Comparison of ENCODE assay signal across 8 mouse cellular contexts in genomic region chr6:146500771-146501170, GRCm38 (mm10). TPM values are rescaled to one million over a fixed set of nuclear protein-coding genes. Genes with fewer than 3 reads are reported as not detected.
DNase-seq lines count a peak whose midpoint lies in the region; ATAC-seq lines count a peak whose summit lies in the region.

No protein-coding gene starts in this region.

- DNase-seq in forebrain, embryonic 14.5 days (ENCODE audit: low spot score): no peak
- DNase-seq in forebrain, embryonic 11.5 days (ENCODE audit: low spot score): no peak
- DNase-seq in 3T3-L1 (ENCODE audit: low read depth, low spot score): peak; percentile 25
- DNase-seq in right cerebral cortex, postnatal 25 days: no peak
- no peak for DNase-seq in layer of hippocampus, adult 9-11 months
- DNase-seq in gastrocnemius, postnatal 25 days: no peak

- peaks cover 11% of the 10 kb centered on the region; the same call in 1 of the 2 replicates for H3K27me3 ChIP-seq in forebrain, embryonic 14.5 days (replicated peaks; ENCODE audit: control insufficient read depth, insufficient read depth, low read length)
- H3K27me3 ChIP-seq in forebrain, embryonic 11.5 days (ENCODE audit: control insufficient read depth, insufficient read depth, low read length): peaks cover 8% of the 10 kb centered on the region
- no peaks in the 10 kb centered on the region for H3K27me3 ChIP-seq in heart, embryonic 15.5 days
- H3K27me3 ChIP-seq in liver, embryonic 15.5 days: peaks cover 35% of the 10 kb centered on the region

- no peak overlapping the region for H3K4me3 ChIP-seq in forebrain, embryonic 14.5 days (ENCODE audit: low read depth, low read length)
- no peak overlapping the region for H3K4me3 ChIP-seq in forebrain, embryonic 11.5 days (ENCODE audit: low read depth, low read length)
- H3K4me3 ChIP-seq in heart, embryonic 15.5 days: peak overlapping the region; percentile 75
- H3K4me3 ChIP-seq in liver, embryonic 15.5 days (replicated peaks): peak overlapping the region; percentile 63; the same call in 1 of the 2 replicates

- no peaks in the 10 kb centered on the region for H3K9me3 ChIP-seq in forebrain, embryonic 14.5 days (replicated peaks; ENCODE audit: control insufficient read depth, low read length)
- H3K9me3 ChIP-seq in forebrain, embryonic 11.5 days (ENCODE audit: control insufficient read depth, low read length): no peaks in the 10 kb centered on the region
- no peaks in the 10 kb centered on the region for H3K9me3 ChIP-seq in heart, embryonic 15.5 days (replicated peaks)
- no peaks in the 10 kb centered on the region for H3K9me3 ChIP-seq in liver, embryonic 15.5 days (replicated peaks)

- no peaks in the 10 kb centered on the region for H3K36me3 ChIP-seq in forebrain, embryonic 14.5 days (ENCODE audit: control insufficient read depth, insufficient read depth, low read length)
- no peaks in the 10 kb centered on the region for H3K36me3 ChIP-seq in forebrain, embryonic 11.5 days (ENCODE audit: control insufficient read depth, insufficient read depth, low read length)
- H3K36me3 ChIP-seq in heart, embryonic 15.5 days: no peaks in the 10 kb centered on the region
- H3K36me3 ChIP-seq in liver, embryonic 15.5 days (replicated peaks): no peaks in the 10 kb centered on the region

- H3K27ac ChIP-seq in forebrain, embryonic 14.5 days (ENCODE audit: low read depth, low read length): no peak overlapping the region
- no peak overlapping the region for H3K27ac ChIP-seq in forebrain, embryonic 11.5 days (ENCODE audit: low read depth, low read length)
- peak overlapping the region; percentile 93 for H3K27ac ChIP-seq in heart, embryonic 15.5 days
- no peak overlapping the region for H3K27ac ChIP-seq in liver, embryonic 15.5 days (replicated peaks)

- no peak for ATAC-seq in forebrain, embryonic 14.5 days
- ATAC-seq in forebrain, embryonic 11.5 days (replicated peaks; ENCODE audit: low FRiP score): no peak
- no peak for ATAC-seq in heart, embryonic 15.5 days (replicated peaks; ENCODE audit: insufficient number of reproducible peaks, insufficient read depth, low FRiP score, low read depth)
- no peak for ATAC-seq in liver, embryonic 15.5 days (ENCODE audit: insufficient read depth)

- WGBS in forebrain, embryonic 14.5 days: 74% methylated on average over 5 of the region's 5 CpGs
- 74% methylated on average over 5 of the region's 5 CpGs for WGBS in forebrain, embryonic 11.5 days
- WGBS in heart, embryonic 15.5 days: 49% methylated on average over 5 of the region's 5 CpGs
- WGBS in liver, embryonic 15.5 days (ENCODE audit: insufficient replicate concordance): 39% methylated on average over 5 of the region's 5 CpGs

- no peak overlapping the region for H3K9ac ChIP-seq in forebrain, embryonic 14.5 days (ENCODE audit: low read length)
- no peak overlapping the region for H3K9ac ChIP-seq in forebrain, embryonic 11.5 days (ENCODE audit: low read length)
- peak overlapping the region; percentile 82 for H3K9ac ChIP-seq in heart, embryonic 15.5 days
- H3K9ac ChIP-seq in liver, embryonic 15.5 days: no peak overlapping the region

- H3K4me2 ChIP-seq in forebrain, embryonic 14.5 days (ENCODE audit: low read length): peak overlapping the region; percentile 98
- H3K4me2 ChIP-seq in forebrain, embryonic 11.5 days (ENCODE audit: low read depth, low read length, severe bottlenecking): no peak overlapping the region
- peak overlapping the region; percentile 95 for H3K4me2 ChIP-seq in heart, embryonic 15.5 days
- peak overlapping the region; percentile 82 for H3K4me2 ChIP-seq in liver, embryonic 15.5 days

- no peaks in the 10 kb centered on the region for H3K4me1 ChIP-seq in forebrain, embryonic 14.5 days (ENCODE audit: control insufficient read depth, insufficient read depth, low read length)
- 0 out of 2 replicates have a peak, but pooled peaks cover 2% of the 10 kb centered on the region for H3K4me1 ChIP-seq in forebrain, embryonic 11.5 days (replicated peaks; ENCODE audit: control insufficient read depth, insufficient read depth, low read length)
- H3K4me1 ChIP-seq in heart, embryonic 15.5 days (replicated peaks): peaks cover 40% of the 10 kb centered on the region
- no peaks in the 10 kb centered on the region; the same call in none of the 2 replicates for H3K4me1 ChIP-seq in liver, embryonic 15.5 days (replicated peaks)

RNA-seq across cellular contexts. Expression of gene Itpr2, which starts 1.3 kb away (rescaled TPM):
- polyA plus RNA-seq in forebrain, embryonic 14.5 days (2014; fragmentation: Nextera tagmentation; extraction: Ambion mirVana): 2.4 and 4.5 TPM in 2 replicates
- polyA plus RNA-seq in forebrain, embryonic 11.5 days (2014; fragmentation: Nextera tagmentation; extraction: Ambion mirVana): 3.0 and 5.3 TPM in 2 replicates
- 39.2 and 49.5 TPM in 2 replicates for polyA plus RNA-seq in heart, embryonic 15.5 days (2015; fragmentation: Nextera tagmentation; extraction: Ambion mirVana)
- 4.2 and 5.4 TPM in 2 replicates for polyA plus RNA-seq in liver, embryonic 15.5 days (2015; fragmentation: Nextera tagmentation; extraction: Ambion mirVana)
- total RNA-seq in gastrocnemius, postnatal 25 days (2021): 1 to 10 TPM; 8.5 to 9.4 TPM

Comparison
In these comparisons a context has a peak if more than half of its experiments do, and no peak if none do; other contexts are left out.
1. H3K4me3 ChIP-seq: peak in heart, embryonic 15.5 days (single experiment) and liver, embryonic 15.5 days (single experiment); none in forebrain, embryonic 14.5 days (single experiment) and forebrain, embryonic 11.5 days (single experiment).